Mouse (Mus musculus): ENCODE data around the gene Orc2. TPM values are rescaled to one million over a fixed set of nuclear protein-coding genes. Genes with fewer than 3 reads are reported as not detected.

Orc2 gene
- polyA plus RNA-seq (2015; fragmentation: Nextera tagmentation; extraction: Ambion mirVana): 19.4 and 20.8 TPM in 2 replicates

GRCm38 (mm10) chr1:58504577-58505254 lies at the start of gene Orc2:
TSS of gene Orc2 (minus strand) at chr1:58505109.

GRCm38 (mm10) chr1:58445143-58445722 lies 59.7 kb downstream of the Orc2 start, which contains the start of the genes Nif3l1 and Ppil3:
TSS of gene Nif3l1 (plus strand) at chr1:58445151.
TSS of gene Ppil3 (minus strand) at chr1:58445486.

GRCm38 (mm10) chr1:58423371-58424248 lies 81.3 kb downstream of the Orc2 start, which contains the start of gene Clk1:
TSS of gene Clk1 (minus strand) at chr1:58424066.

Other genes starting within 250 kb of the Orc2 start
- 0.05 TPM in 1 of 2 replicates, not detected in the other for gene Aox2, start 226.8 kb downstream of the Orc2 start, polyA plus RNA-seq (2015; fragmentation: Nextera tagmentation; extraction: Ambion mirVana)
- 282 and 334 TPM in 2 replicates for gene Bzw1, start 112.2 kb downstream of the Orc2 start, polyA plus RNA-seq (2015; fragmentation: Nextera tagmentation; extraction: Ambion mirVana)
- gene Clk1, start 81.0 kb downstream of the Orc2 start, polyA plus RNA-seq (2015; fragmentation: Nextera tagmentation; extraction: Ambion mirVana): 103 and 115 TPM in 2 replicates
- gene Nif3l1, start 60.0 kb downstream of the Orc2 start, polyA plus RNA-seq (2015; fragmentation: Nextera tagmentation; extraction: Ambion mirVana): 34.8 and 35.2 TPM in 2 replicates
- gene Ppil3, start 59.6 kb downstream of the Orc2 start, polyA plus RNA-seq (2015; fragmentation: Nextera tagmentation; extraction: Ambion mirVana): 54.7 and 55.1 TPM in 2 replicates
- gene Fam126b, start 81.2 kb upstream of the Orc2 start, polyA plus RNA-seq (2015; fragmentation: Nextera tagmentation; extraction: Ambion mirVana): 11.3 and 13.3 TPM in 2 replicates
- gene Ndufb3, start 81.3 kb upstream of the Orc2 start, polyA plus RNA-seq (2015; fragmentation: Nextera tagmentation; extraction: Ambion mirVana): 245 and 262 TPM in 2 replicates
- not detected in 2 replicates for gene Als2cr12, start 190.9 kb upstream of the Orc2 start, polyA plus RNA-seq (2015; fragmentation: Nextera tagmentation; extraction: Ambion mirVana)
- gene Cflar, start 206.4 kb upstream of the Orc2 start, polyA plus RNA-seq (2015; fragmentation: Nextera tagmentation; extraction: Ambion mirVana): 22.7 and 23.5 TPM in 2 replicates

Data from neural tube, postnatal 0 days (tissue).